Mouse (Mus musculus) midbrain, embryonic 13.5 days (tissue): ENCODE data around the gene Vmn1r191. TPM values are rescaled to one million over a fixed set of nuclear protein-coding genes. Genes with fewer than 3 reads are reported as not detected.
"Not testable (repeated sequence)": the region's sequence is repeated elsewhere in the genome, so short reads cannot be mapped to it uniquely, and the experiment has no call there.

Experiments used
- ATAC-seq: fragments of 200-750 bp; cut with Nextera tagmentation; 2 replicates; pipeline ENCODE4 v1.8.0; 2017; ENCODE audit warnings: mild to moderate bottlenecking, moderate TSS enrichment, moderate library complexity
- H3K27ac ChIP-seq: fragments of 300-500 bp; sonication (generic); 2 replicates; pipeline ENCODE4 v1.5.1; 2015; ENCODE audit warnings: inconsistent platforms, mild to moderate bottlenecking, moderate library complexity
- H3K27me3 ChIP-seq: fragments of 300-500 bp; sonication (generic); 2 replicates; pipeline ENCODE4 v1.6.1; 2015; ENCODE audit warnings: mild to moderate bottlenecking, inconsistent platforms
- H3K36me3 ChIP-seq: fragments of 300-500 bp; sonication (generic); 2 replicates; pipeline ENCODE4 v1.6.1; 2015; ENCODE audit warnings: mild to moderate bottlenecking, inconsistent platforms
- H3K4me1 ChIP-seq: fragments of 300-500 bp; sonication (generic); replicated peaks from 2 replicates; pipeline ENCODE4 v1.6.1; 2015; ENCODE audit warnings: inconsistent platforms
- H3K4me2 ChIP-seq: fragments of 300-500 bp; sonication (generic); replicated peaks from 2 replicates; pipeline ENCODE4 v1.6.1; 2015; ENCODE audit warnings: moderate library complexity, mild to moderate bottlenecking, inconsistent platforms
- H3K4me3 ChIP-seq: fragments of 300-500 bp; sonication (generic); replicated peaks from 2 replicates; pipeline ENCODE4 v1.5.1; 2015; ENCODE audit warnings: mild to moderate bottlenecking, inconsistent platforms
- H3K9ac ChIP-seq: fragments of 300-500 bp; sonication (generic); replicated peaks from 2 replicates; pipeline ENCODE4 v1.6.1; 2015; ENCODE audit warnings: mild to moderate bottlenecking, inconsistent platforms
- H3K9me3 ChIP-seq: fragments of 300-500 bp; sonication (generic); 2 replicates; pipeline ENCODE4 v1.6.1; 2016; ENCODE audit warnings: mild to moderate bottlenecking, inconsistent platforms
- WGBS: fragments of 180-500 bp; shearing (Covaris S2); methylation state at CpG from one replicate; pipeline ENCODE4 v1.1.7; 2015; 5-methylcytosine and 5-hydroxymethylcytosine counted together
- microRNA-seq: library from miRNA; unstranded; fragments of <30 nt; microRNA quantifications from one replicate; pipeline ENCODE4, GENCODE M21; 2016
- polyA plus RNA-seq: library from polyadenylated mRNA; unstranded; fragments of >200 nt; fragmentation: Nextera tagmentation; extraction: Ambion mirVana; gene quantifications from 2 replicates; pipeline ENCODE4 v1.2.1, GENCODE M21; 2015

Gene Vmn1r191
- polyA plus RNA-seq: not detected in 2 replicates

DNA sequence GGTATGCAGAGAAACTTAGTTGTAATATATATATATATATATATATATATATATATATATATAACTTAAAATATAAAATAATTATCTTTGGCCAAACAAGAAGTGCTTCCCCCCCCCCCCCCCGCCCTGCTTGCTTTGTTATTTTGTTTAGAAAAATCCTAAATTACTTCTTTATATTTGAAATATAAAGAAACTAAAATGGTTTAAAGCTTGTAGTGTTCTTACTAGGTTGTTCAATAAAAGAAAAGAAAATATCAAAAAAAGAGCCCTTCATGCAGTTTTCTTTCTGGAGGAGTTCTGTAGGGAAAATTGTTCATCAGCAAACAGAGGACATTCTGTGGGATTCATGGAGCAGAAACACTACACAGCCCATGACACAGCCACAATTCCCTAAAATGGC lies at the start of gene Vmn1r191:
Vmn1r191 (minus strand) TSS at position 101 of the 400 bp plus-strand sequence.
- Histone ChIP-seq H3K9ac (no peak within 1 kb of the TSS), H3K4me3 (no peak within 1 kb of the TSS), H3K9me3 (no peaks in the 10 kb centered on the region), H3K27me3 (no peaks in the 10 kb centered on the region), H3K27ac (no peak within 1 kb of the TSS), H3K36me3 (no peaks in the 10 kb centered on the region), H3K4me2 (no peak within 1 kb of the TSS), H3K4me1 (no peaks in the 10 kb centered on the region)
- ATAC-seq: no peak
- 64% methylated on average over 1 of the region's 1 CpGs for WGBS

DNA sequence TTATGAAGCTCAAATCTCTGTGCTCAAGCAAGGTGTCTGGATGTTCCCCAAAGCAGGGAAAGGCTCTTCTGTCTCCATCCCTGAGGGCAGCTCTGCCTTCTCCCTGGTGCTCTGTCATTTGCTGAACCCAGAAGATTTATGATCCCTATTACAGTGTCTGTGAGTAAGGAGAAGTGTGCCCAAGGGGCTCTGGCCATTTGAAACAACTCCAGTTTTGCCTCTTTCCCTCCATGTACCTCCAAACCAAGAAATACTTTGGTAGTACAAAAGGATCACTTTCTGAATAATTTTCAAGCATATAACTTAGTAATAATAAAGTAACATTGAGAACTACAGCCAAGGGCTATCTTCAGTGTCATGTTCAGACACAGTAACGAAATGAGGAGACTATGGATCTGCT lies 39.3 kb upstream of the Vmn1r191 start, which contains the start of gene Vmn1r193:
Vmn1r193 (minus strand) TSS at position 101 of the 400 bp plus-strand sequence.
- 85% methylated on average over 1 of the region's 1 CpGs for WGBS
- H3K9me3 ChIP-seq, H3K27ac ChIP-seq, H3K4me1 ChIP-seq, H3K27me3 ChIP-seq, H3K4me3 ChIP-seq, H3K4me2 ChIP-seq, H3K36me3 ChIP-seq, ATAC-seq, H3K9ac ChIP-seq: not testable (repeated sequence)

DNA sequence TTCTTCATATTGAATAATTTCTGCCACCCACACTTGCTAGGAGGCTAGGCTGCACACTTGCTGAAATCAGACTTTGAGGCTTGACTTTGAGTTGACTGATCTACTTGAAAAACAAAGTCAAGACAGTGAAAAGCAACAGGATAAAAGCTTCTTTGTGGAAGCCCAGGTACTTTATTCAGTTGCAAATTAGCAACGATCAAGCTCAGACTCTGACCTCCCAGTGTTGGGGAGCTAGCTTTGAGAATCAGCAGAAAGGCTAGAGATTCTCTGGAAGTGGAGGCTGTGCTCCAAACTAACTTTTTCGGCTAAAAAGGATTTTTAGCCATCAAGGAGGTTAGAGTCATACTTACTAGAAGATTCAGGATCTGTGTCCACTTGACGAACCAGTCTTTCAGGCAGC lies 9.0 kb upstream of the Vmn1r191 start:
- WGBS: 60% methylated on average over 3 of the region's 3 CpGs
- H3K4me2 ChIP-seq, ATAC-seq: not testable (repeated sequence)

DNA sequence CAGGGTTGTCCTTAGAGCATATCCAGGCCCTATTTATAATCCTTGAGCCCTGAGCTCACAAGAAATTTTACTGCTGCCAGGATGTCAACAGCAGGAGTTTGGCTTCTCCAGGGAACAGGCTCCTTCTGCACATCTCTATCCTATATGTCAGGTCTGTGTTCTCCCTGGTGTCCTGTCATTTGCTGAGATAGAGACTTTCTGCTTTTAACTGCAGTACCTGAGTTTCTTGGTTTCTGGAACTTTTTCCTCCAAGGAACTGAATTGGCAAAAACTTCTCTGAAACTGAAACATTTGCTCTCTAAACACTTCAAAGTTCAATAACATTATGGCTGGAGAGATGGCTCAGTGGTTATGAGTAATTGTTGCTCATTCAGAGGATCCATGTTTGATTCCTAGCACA lies 7.3 kb upstream of the Vmn1r191 start, which contains the start of gene Vmn1r192:
Vmn1r192 (minus strand) TSS at position 101 of the 400 bp plus-strand sequence.
- no peak within 1 kb of the TSS for H3K27ac ChIP-seq
- no peaks in the 10 kb centered on the region for H3K27me3 ChIP-seq
- H3K4me2 ChIP-seq: no peak within 1 kb of the TSS
- H3K4me1 ChIP-seq: no peaks in the 10 kb centered on the region
- H3K9ac ChIP-seq: no peak within 1 kb of the TSS
- ATAC-seq: no peak
- H3K4me3 ChIP-seq: no peak within 1 kb of the TSS
- no peaks in the 10 kb centered on the region for H3K9me3 ChIP-seq
- no peaks in the 10 kb centered on the region for H3K36me3 ChIP-seq

More for the DNA sequence above, 9.0 kb upstream of the Vmn1r191 start:
- not testable (repeated sequence) for H3K9me3 ChIP-seq, H3K27ac ChIP-seq, H3K4me3 ChIP-seq, H3K4me1 ChIP-seq, H3K9ac ChIP-seq, H3K27me3 ChIP-seq, H3K36me3 ChIP-seq

DNA sequence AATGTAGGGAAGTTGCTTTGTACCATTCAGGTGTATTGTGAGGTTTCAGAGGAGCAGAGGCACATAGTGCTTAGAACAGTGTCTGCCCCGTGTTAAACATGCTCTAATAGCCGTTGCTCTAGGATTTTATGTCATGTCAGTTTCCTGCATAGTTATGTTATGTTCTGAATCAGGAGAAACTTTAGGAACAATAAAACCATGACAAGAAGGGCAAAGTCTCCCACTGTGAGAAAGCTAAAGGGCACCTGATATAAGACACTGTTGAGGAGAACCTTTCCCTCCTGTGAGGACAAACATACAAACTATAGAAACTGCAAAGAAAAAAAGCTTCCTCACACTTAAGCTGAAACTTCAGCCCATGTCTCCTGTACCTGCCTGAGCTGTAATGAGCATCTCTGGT lies 6.6 kb upstream of the Vmn1r191 start:
- Histone ChIP-seq H3K4me2 (no peak overlapping the region), H3K27me3 (no peaks in the 10 kb centered on the region), H3K4me3 (no peak overlapping the region), H3K9ac (no peak overlapping the region), H3K27ac (no peak overlapping the region), H3K4me1 (no peaks in the 10 kb centered on the region), H3K36me3 (no peaks in the 10 kb centered on the region), H3K9me3 (no peaks in the 10 kb centered on the region)
- no peak for ATAC-seq
- 83% methylated on average over 2 of the region's 2 CpGs for WGBS

DNA sequence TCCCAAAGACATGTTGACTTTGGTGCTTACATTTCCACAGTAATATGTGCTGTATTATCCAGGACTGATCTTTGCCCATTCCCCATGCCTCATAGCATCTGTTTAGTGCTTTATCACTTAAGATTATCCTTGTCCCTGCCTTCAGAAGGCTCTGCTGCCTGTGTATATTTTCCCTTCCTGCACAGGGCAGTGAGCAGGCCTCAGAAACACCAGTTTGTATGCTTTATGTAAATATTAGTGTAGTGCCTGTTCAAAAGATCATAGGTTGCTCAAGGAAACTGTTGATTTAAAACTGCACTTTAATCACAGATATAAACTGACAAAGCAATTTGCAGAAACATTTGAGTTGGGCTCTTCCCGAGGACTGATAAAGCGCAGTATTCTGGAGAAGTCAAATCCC lies 5.5 kb upstream of the Vmn1r191 start:
- H3K9me3 ChIP-seq: no peaks in the 10 kb centered on the region
- H3K27me3 ChIP-seq: no peaks in the 10 kb centered on the region
- H3K27ac ChIP-seq: no peak overlapping the region
- ATAC-seq: no peak
- H3K36me3 ChIP-seq: no peaks in the 10 kb centered on the region
- no peak overlapping the region for H3K9ac ChIP-seq
- H3K4me1 ChIP-seq: no peaks in the 10 kb centered on the region
- no peak overlapping the region for H3K4me2 ChIP-seq
- WGBS: 92% methylated on average over 2 of the region's 2 CpGs
- no peak overlapping the region for H3K4me3 ChIP-seq

DNA sequence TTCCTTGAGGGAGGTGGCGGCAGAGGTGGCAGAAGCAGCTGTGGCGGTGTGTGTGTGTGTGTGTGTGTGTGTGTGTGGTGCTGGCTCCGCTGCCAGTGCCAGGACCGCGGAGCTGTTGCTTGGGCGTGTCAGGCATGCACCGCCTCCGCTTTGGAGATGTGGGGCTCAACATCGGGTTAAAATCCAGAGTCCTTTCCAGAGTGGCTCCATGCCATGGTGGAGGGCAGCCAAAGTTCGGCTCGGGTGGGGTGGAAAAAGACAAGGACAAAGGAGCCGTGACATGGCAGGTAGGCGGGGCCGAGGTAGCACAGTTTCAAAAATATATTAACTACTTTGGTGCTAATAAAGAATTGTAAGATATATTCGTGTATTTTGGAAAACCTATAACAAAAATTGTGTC lies 15.4 kb downstream of the Vmn1r191 start:
- no peaks in the 10 kb centered on the region for H3K36me3 ChIP-seq
- 93% methylated on average over 15 of the region's 15 CpGs for WGBS
- no peak overlapping the region for H3K27ac ChIP-seq
- no peak overlapping the region for H3K9ac ChIP-seq
- no peaks in the 10 kb centered on the region for H3K4me1 ChIP-seq
- H3K4me3 ChIP-seq: no peak overlapping the region
- no peaks in the 10 kb centered on the region for H3K27me3 ChIP-seq
- H3K9me3 ChIP-seq: peaks cover 6% of the 10 kb centered on the region
- no peak overlapping the region for H3K4me2 ChIP-seq
- ATAC-seq: no peak

DNA sequence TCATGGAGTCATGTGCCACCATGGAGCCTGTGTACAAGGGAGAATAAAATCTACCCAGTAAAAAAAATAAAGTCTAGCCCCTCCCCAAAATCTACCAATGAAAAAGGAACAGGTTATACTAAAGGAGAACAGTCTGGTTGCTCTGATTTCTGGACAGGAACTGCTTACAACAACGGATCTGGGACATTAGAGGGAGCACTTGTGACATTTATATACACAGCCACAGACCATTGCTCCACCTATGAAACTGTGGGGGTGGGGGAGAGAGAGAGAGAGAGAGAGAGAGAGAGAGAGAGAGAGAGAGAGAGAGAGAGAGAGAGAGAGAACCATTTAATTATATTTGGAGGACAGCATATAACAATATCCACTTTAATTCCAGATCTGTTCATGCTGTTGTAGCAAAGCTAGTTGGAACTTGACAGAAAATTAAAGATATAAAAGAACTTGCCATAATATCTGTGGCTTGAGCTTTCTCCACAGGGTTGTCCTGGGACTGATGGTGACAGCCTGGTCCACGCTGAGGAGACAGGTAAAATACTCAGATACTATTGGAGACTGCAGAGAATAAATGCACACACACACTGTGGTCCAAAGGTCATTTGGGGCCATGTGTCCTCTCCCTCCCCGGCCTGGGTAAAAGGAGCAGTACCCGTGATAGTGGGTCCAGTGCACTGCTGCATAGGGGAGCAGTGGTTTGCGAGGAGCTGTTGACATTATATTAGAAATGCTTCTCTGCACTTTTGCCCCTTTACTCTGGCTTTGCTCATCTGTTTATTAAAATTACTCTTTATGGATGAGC lies 47.1 kb downstream of the Vmn1r191 start:
- H3K4me3 ChIP-seq, H3K27ac ChIP-seq, H3K4me2 ChIP-seq, ATAC-seq, H3K9me3 ChIP-seq, H3K9ac ChIP-seq, H3K36me3 ChIP-seq, H3K27me3 ChIP-seq, H3K4me1 ChIP-seq: not testable (repeated sequence)
- WGBS: 73% methylated on average over 5 of the region's 5 CpGs

Small RNAs within 50 kb of the gene (microRNA-seq; reads per million reads assigned to microRNA genes)
- not detected for gene Gm23282
- not detected for gene Gm25084

Other genes starting within 250 kb of the Vmn1r191 start
- 20.5 and 22.3 TPM in 2 replicates for gene Zfp184, start 238.9 kb downstream of the Vmn1r191 start, polyA plus RNA-seq
- gene Pom121l2, start 202.8 kb downstream of the Vmn1r191 start, polyA plus RNA-seq: not detected in 2 replicates
- gene Prss16, start 174.2 kb downstream of the Vmn1r191 start, polyA plus RNA-seq: not detected in 2 replicates
- gene Hist1h2ah, start 148.4 kb downstream of the Vmn1r191 start, polyA plus RNA-seq: 6.2 TPM in 1 of 2 replicates, not detected in the other
- 4.0 and 5.5 TPM in 2 replicates for gene Hist1h2bk, start 148.1 kb downstream of the Vmn1r191 start, polyA plus RNA-seq
- gene Hist1h4i, start 142.6 kb downstream of the Vmn1r191 start, polyA plus RNA-seq: 18.1 and 20.1 TPM in 2 replicates
- 17.7 and 21.2 TPM in 2 replicates for gene Hist1h2ag, start 141.0 kb downstream of the Vmn1r191 start, polyA plus RNA-seq
- gene Hist1h2bj, start 140.8 kb downstream of the Vmn1r191 start, polyA plus RNA-seq: 7.6 and 8.3 TPM in 2 replicates
- gene Vmn1r188, start 99.5 kb downstream of the Vmn1r191 start, polyA plus RNA-seq: not detected in 2 replicates
- not detected in 2 replicates for gene Vmn1r189, start 78.1 kb downstream of the Vmn1r191 start, polyA plus RNA-seq
- not detected in 2 replicates for gene Vmn1r192, start 7.2 kb upstream of the Vmn1r191 start, polyA plus RNA-seq
- not detected in 2 replicates for gene Vmn1r193, start 39.2 kb upstream of the Vmn1r191 start, polyA plus RNA-seq
- not detected in 2 replicates for gene Vmn1r194, start 60.2 kb upstream of the Vmn1r191 start, polyA plus RNA-seq
- not detected in 2 replicates for gene Vmn1r195, start 86.6 kb upstream of the Vmn1r191 start, polyA plus RNA-seq
- gene Vmn1r196, start 106.0 kb upstream of the Vmn1r191 start, polyA plus RNA-seq: not detected in 2 replicates
- not detected in 2 replicates for gene Vmn1r197, start 140.6 kb upstream of the Vmn1r191 start, polyA plus RNA-seq
- not detected in 2 replicates for gene Vmn1r198, start 166.4 kb upstream of the Vmn1r191 start, polyA plus RNA-seq
- not detected in 2 replicates for gene Vmn1r199, start 195.8 kb upstream of the Vmn1r191 start, polyA plus RNA-seq
- 0.05 TPM in 1 of 2 replicates, not detected in the other for gene Vmn1r200, start 206.4 kb upstream of the Vmn1r191 start, polyA plus RNA-seq